In the genomic region with DNA sequence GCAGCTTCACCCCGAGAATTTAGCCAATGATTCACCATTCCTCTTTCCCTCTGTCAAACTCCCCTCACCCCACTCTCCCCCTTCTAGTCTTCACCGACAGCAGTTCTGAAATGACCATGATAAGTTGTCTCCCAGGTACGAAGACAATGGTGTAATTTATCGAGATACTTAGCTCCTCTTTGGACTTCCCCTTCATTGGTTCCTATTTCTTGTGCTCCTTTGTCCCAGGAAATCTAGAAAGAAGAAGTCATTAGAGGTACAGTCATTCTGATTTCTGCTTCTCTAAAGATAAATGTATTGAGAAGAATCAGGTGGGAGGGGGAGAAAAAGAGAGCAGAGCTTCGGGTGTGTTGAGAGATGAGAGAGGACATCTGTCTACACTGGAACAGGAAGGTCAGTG, we compare ENCODE assay signal across 28 mouse cellular contexts. TPM values are rescaled to one million over a fixed set of nuclear protein-coding genes. Genes with fewer than 3 reads are reported as not detected.
DNase-seq lines count a peak whose midpoint lies in the region; ATAC-seq and TF ChIP-seq lines count a peak whose summit lies in the region.
"Had no signal": no experiment of that assay in that cellular context is flagged by ENCODE, and none has a peak within 500 bp of the region (broad histone marks: within the 10 kb centered on the region; RNA-seq: fewer than 3 reads in every experiment).

No protein-coding gene starts in this region.

- peaks cover 0 to 4% of the 10 kb centered on the region in 2 experiments; a peak in 1 of 4 replicates for H3K4me1 ChIP-seq in MEL (ENCODE audit: control insufficient read depth in 1 of 2, insufficient read depth in 2 of 2, low read length in 2 of 2)
- H3K4me1 ChIP-seq in heart, embryonic 11.5 days (ENCODE audit: control insufficient read depth, insufficient read depth, low read length): no peaks in the 10 kb centered on the region
- H3K4me1 ChIP-seq: forebrain, embryonic 12.5 days had no signal

- DNase-seq in MEL (ENCODE audit: low read depth, low spot score): peak; percentile 37
- no peak for DNase-seq in retina, postnatal 1 day
- DNase-seq in right cerebral cortex, postnatal 4 days: no peak
- DNase-seq: adrenal gland, adult 8-10 months; adrenal gland, postnatal 14 days; adrenal gland, postnatal 36 days; B cell, adult 2 months; cerebellum, adult 11-12 months; cerebellum, adult 2 months; cerebellum, adult 9-10 months; cerebellum, postnatal 10 days; cerebellum, postnatal 25 days; embryo, embryonic 11 days had no signal

- 0 out of 2 replicates have a peak, but pooled peaks have one; percentile 20 for ATAC-seq in common myeloid progenitor, adult 5-6 weeks (replicated peaks; ENCODE audit: low read depth, poor library complexity, severe bottlenecking)
- peak; percentile 58 for ATAC-seq in megakaryocyte, adult 5-6 weeks (ENCODE audit: poor library complexity, severe bottlenecking)
- no peak for ATAC-seq in heart, embryonic 11.5 days (replicated peaks; ENCODE audit: insufficient number of reproducible peaks, low FRiP score, low TSS enrichment)
- ATAC-seq: activated CD4-positive, CD25-positive, alpha-beta regulatory T cell, adult 4 months; CD4-positive, CD25-positive, alpha-beta regulatory T cell, adult 4 months; forebrain, embryonic 14.5 days; forebrain, embryonic 16.5 days; Patski had no signal

- no peak for TF ChIP-seq EP300 in MEL (IDR thresholded peaks at IDR 0.05; ENCODE audit: low read depth in 1 of 2, low read length in 2 of 2)

- no peak overlapping the region for H3K27ac ChIP-seq in MEL (ENCODE audit: control insufficient read depth, low read depth, low read length)
- no peak overlapping the region for H3K27ac ChIP-seq in heart, embryonic 11.5 days (ENCODE audit: low read depth, low read length)
- H3K27ac ChIP-seq: embryonic facial prominence, embryonic 13.5 days; embryonic facial prominence, embryonic 15.5 days; forebrain, embryonic 10.5 days; forebrain, embryonic 12.5 days had no signal

- no peak overlapping the region for H3K9ac ChIP-seq in MEL (ENCODE audit: control insufficient read depth, low read depth, low read length, poor library complexity, severe bottlenecking)
- H3K9ac ChIP-seq in heart, embryonic 11.5 days (ENCODE audit: low read depth, low read length): no peak overlapping the region
- H3K9ac ChIP-seq: embryonic facial prominence, embryonic 13.5 days; embryonic facial prominence, embryonic 15.5 days; forebrain, embryonic 12.5 days had no signal

- H3K79me2 ChIP-seq in MEL (ENCODE audit: control insufficient read depth, insufficient read depth, low read length, poor library complexity): no peaks in the 10 kb centered on the region

- TF ChIP-seq CTCF in MEL (IDR thresholded peaks at IDR 0.05 in 2 of 3, conservative IDR thresholded peaks at IDR 0.05 in 1 of 3; ENCODE audit: control insufficient read depth in 1 of 3, insufficient read depth in 1 of 3, low read depth in 2 of 3, low read length in 3 of 3, poor library complexity in 1 of 3, severe bottlenecking in 1 of 3): no peak

- no peak overlapping the region for H3K4me3 ChIP-seq in MEL (ENCODE audit: control insufficient read depth in 1 of 2, insufficient read depth in 1 of 2, low read depth in 2 of 2, low read length in 2 of 2)
- no peak overlapping the region for H3K4me3 ChIP-seq in heart, embryonic 11.5 days (ENCODE audit: low read depth, low read length)
- H3K4me3 ChIP-seq: embryonic facial prominence, embryonic 13.5 days; embryonic facial prominence, embryonic 15.5 days; erythroblast, embryonic 14.5 days; forebrain, embryonic 10.5 days; forebrain, embryonic 12.5 days had no signal

- WGBS in heart, embryonic 11.5 days (ENCODE audit: insufficient replicate concordance): 60% methylated on average over 5 of the region's 5 CpGs

- no peaks in the 10 kb centered on the region for H3K36me3 ChIP-seq in MEL (ENCODE audit: control insufficient read depth in 1 of 2, insufficient read depth in 2 of 2, low read length in 2 of 2)
- H3K36me3 ChIP-seq in heart, embryonic 11.5 days (ENCODE audit: control insufficient read depth, insufficient read depth, low read length): no peaks in the 10 kb centered on the region
- H3K36me3 ChIP-seq: embryonic facial prominence, embryonic 13.5 days; embryonic facial prominence, embryonic 15.5 days; forebrain, embryonic 10.5 days; forebrain, embryonic 12.5 days; G1E had no signal

- no peak for TF ChIP-seq RAD21 in MEL (IDR thresholded peaks at IDR 0.05; ENCODE audit: low read depth, low read length)

- no peak for TF ChIP-seq POLR2A in MEL (IDR thresholded peaks at IDR 0.05; ENCODE audit: control insufficient read depth in 1 of 2, insufficient read depth in 1 of 2, low read depth in 1 of 2, low read length in 2 of 2, poor library complexity in 1 of 2)

- no peaks in the 10 kb centered on the region for H3K9me3 ChIP-seq in MEL (replicated peaks; ENCODE audit: insufficient read depth, low read length)
- no peaks in the 10 kb centered on the region for H3K9me3 ChIP-seq in heart, embryonic 11.5 days (replicated peaks; ENCODE audit: control insufficient read depth, low read length)
- H3K9me3 ChIP-seq: embryonic facial prominence, embryonic 13.5 days; embryonic facial prominence, embryonic 15.5 days; forebrain, embryonic 10.5 days; forebrain, embryonic 12.5 days; G1E had no signal

- no peaks in the 10 kb centered on the region for H3K27me3 ChIP-seq in MEL (ENCODE audit: control insufficient read depth in 1 of 2, insufficient read depth in 2 of 2, low read length in 2 of 2)
- H3K27me3 ChIP-seq in heart, embryonic 11.5 days (ENCODE audit: control insufficient read depth, insufficient read depth, low read length): 0 out of 2 replicates have a peak, but pooled peaks cover 3% of the 10 kb centered on the region
- H3K27me3 ChIP-seq: CH12.LX; forebrain, embryonic 12.5 days; Patski had no signal

- no peak overlapping the region for H3K4me2 ChIP-seq in heart, embryonic 11.5 days
- H3K4me2 ChIP-seq: embryonic facial prominence, embryonic 13.5 days; embryonic facial prominence, embryonic 15.5 days; forebrain, embryonic 12.5 days had no signal

TF ChIP-seq in MEL, 35 proteins besides CTCF, POLR2A, EP300 and RAD21:
- no peak for TF ChIP-seq SIN3A (IDR thresholded peaks at IDR 0.05; ENCODE audit: low read length)
- no peak for TF ChIP-seq SMC3 (IDR thresholded peaks at IDR 0.05; ENCODE audit: low read depth, low read length)
- TF ChIP-seq E2F4 (IDR thresholded peaks at IDR 0.05; ENCODE audit: borderline replicate concordance, low read depth, low read length): no peak

RNA-seq across cellular contexts. Expression of a gene that starts 14.3 kb away (rescaled TPM):
- not detected in 2 replicates for total RNA-seq in MEL (2012; rRNA removed)
- polyA plus RNA-seq in MEL (2012; ENCODE audit: insufficient read depth in 1 of 2, insufficient read length in 2 of 2, low read depth in 1 of 2, low replicate concordance in 2 of 2, missing spikeins in 1 of 2): under 1 TPM in 1 of 2 experiments, not detected in 1; 0.39 TPM
- 1.6 TPM in 1 of 2 replicates, not detected in the other for total RNA-seq in common myeloid progenitor, adult 5-6 weeks (2017)
- not detected in 2 replicates for total RNA-seq in megakaryocyte, adult 5-6 weeks (2015)
- total RNA-seq in megakaryocyte, adult 5-6 weeks (2017): not detected in 2 replicates
- polyA plus RNA-seq in heart, embryonic 11.5 days (2014; fragmentation: Nextera tagmentation; extraction: Ambion mirVana): 0.29 and 0.49 TPM in 2 replicates
- total RNA-seq: G1E had no signal
- polyA plus RNA-seq: erythroblast, embryonic 14.5 days; G1E had no signal
